Mouse (Mus musculus): ENCODE measurements around the gene Ptpn14. TPM values are rescaled to one million over a fixed set of nuclear protein-coding genes. Genes with fewer than 3 reads are reported as not detected.
A peak's percentile ranks its signal among the peaks of the same experiment; 100 is the strongest.

Gene Ptpn14
- polyA plus RNA-seq, 1 experiment from 2014 or later, result 1.3 TPM

GRCm38 (mm10) chr1:189727346-189727883, 653 bp upstream of the Ptpn14 start:
- Histone ChIP-seq H3K4me1 (peaks cover 17% of the 10 kb centered on the region), H3K36me3 (ENCODE audit: poor library complexity, severe bottlenecking) (no peaks in the 10 kb centered on the region), H3K9ac (peak overlapping the region; percentile 65; the same call in 1 of the 2 replicates), H3K27ac (no peak overlapping the region), H3K4me2 (peak overlapping the region; percentile 74), H3K4me3 (peak overlapping the region; percentile 50), H3K27me3 (peaks cover 64% of the 10 kb centered on the region), H3K9me3 (replicated peaks) (peaks cover 3% of the 10 kb centered on the region; the same call in 1 of the 2 replicates)
- 2% methylated on average over 22 of the region's 22 CpGs for WGBS
- peak; percentile 5 for ATAC-seq

GRCm38 (mm10) chr1:189728784-189729115, 682 bp downstream of the Ptpn14 start:
- peak overlapping the region; percentile 65 for H3K9ac ChIP-seq
- H3K4me2 ChIP-seq, result peak overlapping the region; percentile 74
- H3K27ac ChIP-seq, result no peak overlapping the region
- 0% methylated on average over 15 of the region's 15 CpGs for WGBS
- H3K4me3 ChIP-seq, result peak overlapping the region; percentile 50
- H3K36me3 ChIP-seq (ENCODE audit: poor library complexity, severe bottlenecking), result no peaks in the 10 kb centered on the region
- peaks cover 68% of the 10 kb centered on the region for H3K27me3 ChIP-seq
- H3K9me3 ChIP-seq (replicated peaks), result peaks cover 3% of the 10 kb centered on the region; the same call in 1 of the 2 replicates
- ATAC-seq, result no peak
- H3K4me1 ChIP-seq, result peaks cover 17% of the 10 kb centered on the region

- Histone ChIP-seq H3K4me1 (peaks cover 17% of the 10 kb centered on the region), H3K9me3 (replicated peaks) (peaks cover 3% of the 10 kb centered on the region; the same call in 1 of the 2 replicates), H3K4me2 (peak overlapping the region; percentile 74), H3K27ac (no peak overlapping the region), H3K36me3 (ENCODE audit: poor library complexity, severe bottlenecking) (no peaks in the 10 kb centered on the region), H3K4me3 (peak overlapping the region; percentile 50), H3K9ac (no peak overlapping the region), H3K27me3 (peaks cover 68% of the 10 kb centered on the region)
- no peak for ATAC-seq
- WGBS, result 9% methylated on average over 17 of the region's 17 CpGs
Measured at GRCm38 (mm10) chr1:189729141-189729815, 1.2 kb downstream of the Ptpn14 start.

GRCm38 (mm10) chr1:189731697-189732096, 3.6 kb downstream of the Ptpn14 start:
- Histone ChIP-seq H3K9ac (no peak overlapping the region), H3K4me1 (peaks cover 17% of the 10 kb centered on the region), H3K9me3 (replicated peaks) (no peaks in the 10 kb centered on the region), H3K27ac (no peak overlapping the region), H3K4me2 (no peak overlapping the region), H3K36me3 (ENCODE audit: poor library complexity, severe bottlenecking) (no peaks in the 10 kb centered on the region), H3K27me3 (peaks cover 54% of the 10 kb centered on the region), H3K4me3 (no peak overlapping the region)
- no peak for ATAC-seq
- WGBS, result 65% methylated on average over 10 of the region's 10 CpGs

- Histone ChIP-seq H3K4me3 (no peak overlapping the region), H3K27me3 (peaks cover 49% of the 10 kb centered on the region), H3K36me3 (ENCODE audit: poor library complexity, severe bottlenecking) (no peaks in the 10 kb centered on the region), H3K4me2 (no peak overlapping the region), H3K4me1 (peaks cover 17% of the 10 kb centered on the region), H3K9ac (no peak overlapping the region), H3K27ac (no peak overlapping the region), H3K9me3 (replicated peaks) (no peaks in the 10 kb centered on the region)
- 80% methylated on average over 8 of the region's 8 CpGs for WGBS
- no peak for ATAC-seq
Measured at GRCm38 (mm10) chr1:189732156-189732555, 4.1 kb downstream of the Ptpn14 start.

- no peaks in the 10 kb centered on the region for H3K4me1 ChIP-seq
- no peaks in the 10 kb centered on the region for H3K9me3 ChIP-seq (replicated peaks)
- no peaks in the 10 kb centered on the region for H3K27me3 ChIP-seq
- 93% methylated on average over 7 of the region's 7 CpGs for WGBS
- no peaks in the 10 kb centered on the region for H3K36me3 ChIP-seq (ENCODE audit: poor library complexity, severe bottlenecking)
- no peak overlapping the region for H3K9ac ChIP-seq
- H3K4me3 ChIP-seq, result no peak overlapping the region
- ATAC-seq, result no peak
- no peak overlapping the region for H3K4me2 ChIP-seq
- no peak overlapping the region for H3K27ac ChIP-seq
Measured at GRCm38 (mm10) chr1:189740075-189740474, 12.0 kb downstream of the Ptpn14 start.

GRCm38 (mm10) chr1:189742041-189742440, 14.0 kb downstream of the Ptpn14 start:
- WGBS, result 92% methylated on average over 5 of the region's 5 CpGs
- H3K27me3 ChIP-seq, result no peaks in the 10 kb centered on the region
- no peaks in the 10 kb centered on the region for H3K4me1 ChIP-seq
- H3K36me3 ChIP-seq (ENCODE audit: poor library complexity, severe bottlenecking), result no peaks in the 10 kb centered on the region
- H3K4me2 ChIP-seq, result no peak overlapping the region
- H3K9me3 ChIP-seq (replicated peaks), result no peaks in the 10 kb centered on the region
- no peak overlapping the region for H3K9ac ChIP-seq
- no peak overlapping the region for H3K4me3 ChIP-seq
- ATAC-seq, result no peak
- no peak overlapping the region for H3K27ac ChIP-seq

GRCm38 (mm10) chr1:189743136-189743535, 15.1 kb downstream of the Ptpn14 start:
- H3K27ac ChIP-seq, result no peak overlapping the region
- no peaks in the 10 kb centered on the region for H3K27me3 ChIP-seq
- no peak overlapping the region for H3K4me3 ChIP-seq
- no peak for ATAC-seq
- H3K9ac ChIP-seq, result no peak overlapping the region
- no peaks in the 10 kb centered on the region for H3K4me1 ChIP-seq
- H3K9me3 ChIP-seq (replicated peaks), result no peaks in the 10 kb centered on the region
- WGBS, result 90% methylated on average over 5 of the region's 5 CpGs
- no peaks in the 10 kb centered on the region for H3K36me3 ChIP-seq (ENCODE audit: poor library complexity, severe bottlenecking)
- no peak overlapping the region for H3K4me2 ChIP-seq

GRCm38 (mm10) chr1:189744914-189745710, 17.0 kb downstream of the Ptpn14 start:
- no peak for ATAC-seq
- no peak overlapping the region for H3K4me2 ChIP-seq
- no peaks in the 10 kb centered on the region for H3K36me3 ChIP-seq (ENCODE audit: poor library complexity, severe bottlenecking)
- no peaks in the 10 kb centered on the region for H3K27me3 ChIP-seq
- no peaks in the 10 kb centered on the region for H3K9me3 ChIP-seq (replicated peaks)
- H3K4me3 ChIP-seq, result no peak overlapping the region
- H3K27ac ChIP-seq, result no peak overlapping the region
- no peaks in the 10 kb centered on the region for H3K4me1 ChIP-seq
- 80% methylated on average over 4 of the region's 4 CpGs for WGBS
- H3K9ac ChIP-seq, result no peak overlapping the region

GRCm38 (mm10) chr1:189746520-189746919, 18.5 kb downstream of the Ptpn14 start:
- H3K4me2 ChIP-seq, result no peak overlapping the region
- H3K27me3 ChIP-seq, result no peaks in the 10 kb centered on the region
- ATAC-seq, result no peak
- H3K27ac ChIP-seq, result no peak overlapping the region
- WGBS, result 90% methylated on average over 4 of the region's 4 CpGs
- H3K4me3 ChIP-seq, result no peak overlapping the region
- no peaks in the 10 kb centered on the region for H3K9me3 ChIP-seq (replicated peaks)
- no peak overlapping the region for H3K9ac ChIP-seq
- H3K4me1 ChIP-seq, result no peaks in the 10 kb centered on the region
- H3K36me3 ChIP-seq (ENCODE audit: poor library complexity, severe bottlenecking), result no peaks in the 10 kb centered on the region

GRCm38 (mm10) chr1:189749789-189750188, 21.7 kb downstream of the Ptpn14 start:
- Histone ChIP-seq H3K9ac (no peak overlapping the region), H3K27ac (no peak overlapping the region), H3K36me3 (ENCODE audit: poor library complexity, severe bottlenecking) (no peaks in the 10 kb centered on the region), H3K4me3 (no peak overlapping the region), H3K9me3 (replicated peaks) (no peaks in the 10 kb centered on the region), H3K4me1 (no peaks in the 10 kb centered on the region), H3K27me3 (no peaks in the 10 kb centered on the region), H3K4me2 (no peak overlapping the region)
- 96% methylated on average over 4 of the region's 4 CpGs for WGBS
- ATAC-seq, result no peak

- 87% methylated on average over 5 of the region's 5 CpGs for WGBS
- no peak overlapping the region for H3K9ac ChIP-seq
- no peak for ATAC-seq
Measured at GRCm38 (mm10) chr1:189750233-189750632, 22.2 kb downstream of the Ptpn14 start.

More at GRCm38 (mm10) chr1:189750233-189750632, 22.2 kb downstream of the Ptpn14 start:
- no peaks in the 10 kb centered on the region for H3K4me1 ChIP-seq
- no peaks in the 10 kb centered on the region for H3K36me3 ChIP-seq (ENCODE audit: poor library complexity, severe bottlenecking)
- H3K9me3 ChIP-seq (replicated peaks), result no peaks in the 10 kb centered on the region
- H3K27me3 ChIP-seq, result no peaks in the 10 kb centered on the region
- no peak overlapping the region for H3K4me3 ChIP-seq
- no peak overlapping the region for H3K4me2 ChIP-seq
- H3K27ac ChIP-seq, result no peak overlapping the region

Data from forebrain, embryonic 13.5 days (tissue).